Comparison of ENCODE assay signal across 16 mouse cellular contexts in the genomic region with DNA sequence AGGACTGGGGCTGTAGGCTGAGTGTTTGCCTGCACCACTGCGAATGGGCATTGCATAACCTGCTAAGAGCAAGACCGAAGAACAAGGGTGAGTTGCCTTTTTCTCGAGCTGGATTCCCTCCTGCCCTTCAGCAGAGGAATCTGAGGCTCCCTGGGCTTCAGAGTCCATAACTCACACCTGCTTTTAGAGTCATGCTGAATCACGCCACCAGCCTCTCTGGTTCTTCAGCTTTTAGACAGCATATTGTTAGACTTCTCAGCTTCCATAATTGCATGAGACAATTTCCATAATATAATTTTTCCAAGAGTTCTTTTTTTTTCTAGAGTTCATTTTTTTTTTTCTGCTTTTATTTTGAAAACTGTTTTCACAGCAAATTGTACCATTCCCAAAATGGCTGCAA.
"Had no signal": no experiment of that assay in that cellular context is flagged by ENCODE, and none has a peak within 500 bp of the region (broad histone marks: within the 10 kb centered on the region; RNA-seq: fewer than 3 reads in every experiment).

No protein-coding gene starts in this region.

- DNase-seq: heart, postnatal 10 days; heart, postnatal 14 days; heart, postnatal 36 days; heart, postnatal 4 days; kidney, adult 11 months; kidney, adult 18-20 months; kidney, adult 2 months; kidney, adult 8-10 months; kidney, adult 9 months; kidney, postnatal 10 days; kidney, postnatal 14 days; kidney, postnatal 25 days; kidney, postnatal 36 days; kidney, postnatal 4 days; layer of hippocampus, adult 9-11 months; layer of hippocampus, postnatal 36 days had no signal
